Mouse (Mus musculus) liver, embryonic 16.5 days (tissue): ENCODE results near the gene Trim9. TPM values are rescaled to one million over a fixed set of nuclear protein-coding genes. Genes with fewer than 3 reads are reported as not detected.
A peak's percentile ranks its signal among the peaks of the same experiment; 100 is the strongest.

Experiments
- ATAC-seq: fragments of 200-750 bp; cut with Nextera tagmentation; 2 replicates; pipeline ENCODE4 v1.8.0; 2017; ENCODE audit warnings: low read depth, mild to moderate bottlenecking, moderate number of reproducible peaks, moderate library complexity
- H3K27ac ChIP-seq: fragments of 300-500 bp; sonication (generic); 2 replicates; pipeline ENCODE4 v1.5.1; 2014; ENCODE audit warnings: mild to moderate bottlenecking, low read length
- H3K27me3 ChIP-seq: fragments of 300-500 bp; sonication (generic); 2 replicates; pipeline ENCODE4 v1.6.1; 2014; ENCODE audit warnings: low read depth, low read length, mixed read lengths; ENCODE audit not compliant: control insufficient read depth, insufficient read depth
- H3K36me3 ChIP-seq: fragments of 300-500 bp; sonication (generic); 2 replicates; pipeline ENCODE4 v1.6.1; 2014; ENCODE audit warnings: mild to moderate bottlenecking; ENCODE audit not compliant: control insufficient read depth, insufficient read depth
- H3K4me1 ChIP-seq: fragments of 300-500 bp; sonication (generic); 2 replicates; pipeline ENCODE4 v1.6.1; 2014; ENCODE audit warnings: low read depth, low read length, mixed read lengths; ENCODE audit not compliant: control insufficient read depth
- H3K4me2 ChIP-seq: fragments of 300-500 bp; sonication (generic); 2 replicates; pipeline ENCODE4 v1.6.1; 2014; ENCODE audit warnings: low read depth, low read length, mixed read lengths
- H3K4me3 ChIP-seq: fragments of 300-500 bp; sonication (generic); 2 replicates; pipeline ENCODE4 v1.5.1; 2014; ENCODE audit warnings: low read depth, mild to moderate bottlenecking, low read length
- H3K9ac ChIP-seq: fragments of 300-500 bp; sonication (generic); 2 replicates; pipeline ENCODE4 v1.6.1; 2014; ENCODE audit warnings: low read depth, low read length
- H3K9me3 ChIP-seq: fragments of 300-500 bp; sonication (generic); replicated peaks from 2 replicates; pipeline ENCODE4 v1.6.1; 2016; ENCODE audit warnings: low read length; ENCODE audit not compliant: control insufficient read depth
- WGBS: fragments of 180-500 bp; shearing (Covaris S2); extraction: QIAGEN DNeasy Blood & Tissue Kit; methylation state at CpG from one replicate; pipeline ENCODE4 v1.1.7; 2014; ENCODE audit not compliant: insufficient replicate concordance; 5-methylcytosine and 5-hydroxymethylcytosine counted together
- polyA plus RNA-seq: library from polyadenylated mRNA; unstranded; fragments of >200 nt; fragmentation: Nextera tagmentation; extraction: Ambion mirVana; gene quantifications from 2 replicates; pipeline ENCODE4 v1.2.1, GENCODE M21; 2015

Gene Trim9
- polyA plus RNA-seq, 1 experiment from 2014 or later: 0.11 TPM

DNA sequence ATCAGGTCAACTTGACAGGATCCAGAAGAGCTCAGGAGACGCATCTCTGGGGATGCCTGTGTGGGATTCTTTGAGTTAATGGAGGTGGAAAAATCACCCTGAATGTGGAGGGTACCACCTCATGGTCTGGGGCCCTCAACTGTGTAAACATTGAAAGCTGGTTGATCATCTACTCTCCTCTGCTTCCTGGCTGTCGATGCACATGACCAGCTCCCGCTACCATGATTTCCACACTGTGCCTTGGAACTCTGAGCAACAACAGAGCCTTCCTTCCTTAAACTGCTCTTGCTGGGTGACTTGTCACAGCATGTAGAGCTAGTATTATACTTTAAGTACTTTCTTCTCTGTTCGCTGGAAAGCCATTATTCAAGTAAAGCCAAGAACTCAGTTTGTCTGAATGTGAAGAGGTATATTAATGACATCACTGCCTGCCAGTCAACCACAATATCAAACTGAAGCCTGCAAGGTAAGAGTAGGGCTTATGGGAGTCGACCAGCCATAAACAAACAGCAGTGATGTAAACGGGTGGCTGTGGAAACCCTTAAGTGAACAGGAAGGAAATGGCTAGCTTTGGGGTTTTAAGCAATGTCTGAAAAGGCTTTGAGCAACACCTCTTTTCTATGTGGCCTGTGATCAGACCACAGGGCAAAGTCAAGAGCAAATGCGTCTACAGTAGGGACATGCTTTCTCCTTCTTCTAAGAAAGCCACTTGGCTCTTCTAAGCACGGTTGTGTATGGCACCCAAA, 128.4 kb downstream of the Trim9 start:
- Histone ChIP-seq H3K9me3 (no peaks in the 10 kb centered on the region), H3K4me1 (peaks cover 3% of the 10 kb centered on the region), H3K27ac (peak overlapping the region; percentile 13; the same call in 1 of the 2 replicates), H3K36me3 (peaks cover 11% of the 10 kb centered on the region), H3K9ac (no peak overlapping the region), H3K4me2 (no peak overlapping the region), H3K4me3 (no peak overlapping the region), H3K27me3 (no peaks in the 10 kb centered on the region)
- 43% methylated on average over 8 of the region's 8 CpGs for WGBS
- no peak for ATAC-seq

DNA sequence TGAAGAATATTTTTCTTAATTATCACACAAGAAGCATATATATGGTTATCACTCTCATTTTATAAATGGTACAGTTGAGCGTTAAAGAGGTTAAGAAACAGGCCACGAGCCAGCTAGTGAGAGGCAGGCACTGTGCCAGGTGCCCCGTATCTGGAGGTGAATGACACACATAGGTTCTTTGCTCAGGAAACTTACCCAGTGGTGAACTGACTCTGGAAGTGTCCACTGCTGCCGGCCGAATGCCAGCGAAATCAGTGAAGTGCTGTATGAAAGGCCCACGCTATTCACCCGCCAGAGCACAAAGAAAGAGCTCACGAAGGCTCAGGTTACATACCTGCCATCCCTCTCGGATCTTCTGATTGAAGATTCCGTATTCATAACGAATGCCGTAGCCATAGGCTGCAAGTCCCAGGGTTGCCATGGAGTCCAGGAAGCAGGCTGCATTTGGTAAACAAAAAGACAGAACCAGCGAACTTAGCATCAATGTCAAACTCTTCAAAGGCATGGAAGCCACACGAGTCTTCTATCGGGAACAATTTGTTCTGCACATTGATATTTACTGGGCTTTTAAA, 131.1 kb downstream of the Trim9 start:
- Histone ChIP-seq H3K4me2 (no peak overlapping the region), H3K4me3 (no peak overlapping the region), H3K27me3 (no peaks in the 10 kb centered on the region), H3K9ac (no peak overlapping the region), H3K9me3 (no peaks in the 10 kb centered on the region), H3K27ac (no peak overlapping the region), H3K36me3 (peaks cover 11% of the 10 kb centered on the region), H3K4me1 (no peaks in the 10 kb centered on the region)
- ATAC-seq: no peak
- 79% methylated on average over 16 of the region's 16 CpGs for WGBS

DNA sequence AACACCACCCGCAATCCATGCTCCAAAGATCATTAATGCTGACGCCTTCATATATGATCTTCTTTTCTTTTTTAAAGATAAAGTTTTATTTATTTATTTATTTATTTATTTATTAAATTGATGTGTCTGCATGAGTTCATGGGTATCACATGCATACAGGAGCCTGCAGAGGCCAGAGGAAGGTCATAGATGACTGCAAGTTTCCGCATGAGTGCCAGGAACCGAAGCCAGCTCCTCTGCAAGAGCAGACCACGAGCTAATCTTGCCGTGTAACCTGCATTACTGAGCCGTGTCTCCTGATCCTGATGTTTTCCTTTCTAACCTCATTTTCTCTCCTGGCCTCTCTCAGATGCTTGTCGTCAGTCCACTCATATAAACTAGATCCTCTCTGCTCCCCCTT, 133.1 kb downstream of the Trim9 start:
- Histone ChIP-seq H3K27me3 (no peaks in the 10 kb centered on the region), H3K4me2 (no peak overlapping the region), H3K27ac (no peak overlapping the region), H3K9me3 (no peaks in the 10 kb centered on the region), H3K9ac (no peak overlapping the region), H3K36me3 (peaks cover 11% of the 10 kb centered on the region), H3K4me1 (no peaks in the 10 kb centered on the region), H3K4me3 (no peak overlapping the region)
- ATAC-seq: no peak
- 73% methylated on average over 8 of the region's 8 CpGs for WGBS

- WGBS: 81% methylated on average over 6 of the region's 6 CpGs
- Histone ChIP-seq H3K9ac (no peak overlapping the region), H3K27me3 (no peaks in the 10 kb centered on the region), H3K4me3 (no peak overlapping the region), H3K4me2 (no peak overlapping the region), H3K27ac (no peak overlapping the region), H3K36me3 (peaks cover 14% of the 10 kb centered on the region), H3K9me3 (no peaks in the 10 kb centered on the region), H3K4me1 (no peaks in the 10 kb centered on the region)
- no peak for ATAC-seq
These were observed 133.8 kb downstream of the Trim9 start for GRCm38 (mm10) chr12:70213601-70214000.

DNA sequence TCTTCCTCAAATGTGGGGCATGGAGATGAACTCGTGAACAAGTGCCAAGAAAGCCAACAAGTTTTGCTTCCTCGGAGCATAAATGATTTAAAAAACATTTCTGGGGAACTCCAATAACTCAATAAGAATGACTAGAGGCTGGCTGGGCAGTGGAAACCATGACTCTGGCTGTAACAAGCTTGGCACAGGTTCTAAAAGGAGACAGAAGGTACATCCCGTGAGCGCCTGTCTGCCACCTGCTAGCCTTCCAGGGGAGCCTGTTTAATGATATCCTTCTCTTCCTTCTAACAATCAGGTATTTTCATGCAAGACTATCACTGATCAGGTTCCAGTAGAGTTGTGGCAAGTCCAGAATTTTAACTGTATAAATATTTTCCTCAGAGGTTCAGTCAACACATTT, 134.9 kb downstream of the Trim9 start:
- H3K27ac ChIP-seq: no peak overlapping the region
- no peak overlapping the region for H3K9ac ChIP-seq
- ATAC-seq: no peak
- H3K4me3 ChIP-seq: no peak overlapping the region
- H3K4me1 ChIP-seq: no peaks in the 10 kb centered on the region
- H3K9me3 ChIP-seq: no peaks in the 10 kb centered on the region
- WGBS: 71% methylated on average over 4 of the region's 4 CpGs
- no peaks in the 10 kb centered on the region for H3K27me3 ChIP-seq
- H3K36me3 ChIP-seq: peaks cover 13% of the 10 kb centered on the region
- no peak overlapping the region for H3K4me2 ChIP-seq

GRCm38 (mm10) chr12:70208214-70208613, 139.2 kb downstream of the Trim9 start:
- Histone ChIP-seq H3K36me3 (peaks cover 22% of the 10 kb centered on the region), H3K4me3 (no peak overlapping the region), H3K27ac (no peak overlapping the region), H3K4me1 (no peaks in the 10 kb centered on the region), H3K9me3 (no peaks in the 10 kb centered on the region), H3K9ac (no peak overlapping the region), H3K4me2 (no peak overlapping the region), H3K27me3 (no peaks in the 10 kb centered on the region)
- WGBS: 58% methylated on average over 5 of the region's 5 CpGs
- ATAC-seq: no peak

DNA sequence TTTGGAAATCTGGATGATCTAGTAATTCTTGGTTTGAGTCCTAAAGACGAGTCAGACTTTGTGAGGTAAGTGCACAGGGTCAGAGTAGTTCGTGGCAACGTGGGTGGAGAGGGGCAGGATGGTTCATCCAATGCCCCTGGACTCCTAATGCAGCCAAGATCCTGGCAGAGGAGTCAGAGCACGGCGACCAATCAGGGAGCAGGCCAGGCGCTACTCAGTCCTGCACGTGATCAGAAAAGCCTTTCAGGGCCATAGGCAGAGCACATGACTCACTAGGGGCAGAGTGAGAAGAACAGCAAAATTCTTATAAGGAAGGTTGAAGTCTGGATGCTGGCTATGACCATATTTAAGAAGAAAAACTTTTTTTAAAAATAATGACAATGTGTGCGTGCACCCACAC, 143.0 kb downstream of the Trim9 start:
- no peaks in the 10 kb centered on the region for H3K4me1 ChIP-seq
- H3K4me3 ChIP-seq: no peak overlapping the region
- no peak overlapping the region for H3K9ac ChIP-seq
- no peaks in the 10 kb centered on the region for H3K9me3 ChIP-seq
- H3K27ac ChIP-seq: no peak overlapping the region
- H3K36me3 ChIP-seq: peaks cover 35% of the 10 kb centered on the region
- no peaks in the 10 kb centered on the region for H3K27me3 ChIP-seq
- WGBS: 73% methylated on average over 8 of the region's 8 CpGs
- H3K4me2 ChIP-seq: no peak overlapping the region
- no peak for ATAC-seq

DNA sequence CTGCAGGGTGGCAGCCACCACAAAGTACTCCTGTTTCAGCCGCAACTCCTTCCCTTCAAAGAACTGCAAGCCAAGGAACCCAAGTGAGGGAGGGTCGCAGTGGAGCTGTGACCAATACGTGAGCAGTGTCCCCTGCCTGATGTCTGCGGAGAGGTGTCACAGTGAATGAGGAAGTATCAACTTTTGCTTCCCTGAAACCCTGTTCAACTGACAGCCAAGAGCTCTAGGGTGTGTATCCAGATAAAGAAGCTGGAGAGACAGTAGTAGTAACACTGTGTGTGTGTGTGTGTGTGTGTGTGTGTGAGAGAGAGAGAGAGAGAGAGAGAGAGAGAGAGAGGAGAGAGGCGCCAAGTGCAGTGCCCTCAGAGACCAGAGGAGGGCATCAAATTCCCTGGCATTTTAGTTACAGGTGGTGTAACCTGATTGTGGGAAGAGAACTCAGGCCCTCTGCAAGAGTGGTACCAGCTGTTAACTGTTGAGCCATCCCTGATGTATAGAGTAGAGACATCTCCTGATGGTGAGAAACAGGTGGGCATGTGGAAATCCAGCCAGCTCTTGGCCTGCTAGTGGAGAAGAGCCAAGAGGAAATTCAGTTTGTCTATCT, 145.4 kb downstream of the Trim9 start:
- WGBS: 34% methylated on average over 5 of the region's 5 CpGs

GRCm38 (mm10) chr12:70196341-70196740, 151.1 kb downstream of the Trim9 start:
- WGBS: 79% methylated on average over 5 of the region's 5 CpGs
- ATAC-seq: no peak
- no peak overlapping the region for H3K9ac ChIP-seq
- no peaks in the 10 kb centered on the region for H3K27me3 ChIP-seq
- no peak overlapping the region for H3K4me3 ChIP-seq
- H3K9me3 ChIP-seq: no peaks in the 10 kb centered on the region
- peaks cover 42% of the 10 kb centered on the region for H3K36me3 ChIP-seq
- no peak overlapping the region for H3K4me2 ChIP-seq
- H3K4me1 ChIP-seq: no peaks in the 10 kb centered on the region
- no peak overlapping the region for H3K27ac ChIP-seq

More for the DNA sequence above, 145.4 kb downstream of the Trim9 start:
- Histone ChIP-seq H3K27me3 (no peaks in the 10 kb centered on the region), H3K4me2 (no peak overlapping the region), H3K9ac (no peak overlapping the region), H3K36me3 (peaks cover 36% of the 10 kb centered on the region), H3K9me3 (no peaks in the 10 kb centered on the region), H3K4me3 (no peak overlapping the region), H3K4me1 (no peaks in the 10 kb centered on the region), H3K27ac (no peak overlapping the region)
- ATAC-seq: no peak
